Mouse (Mus musculus) embryonic fibroblast, embryonic 13.5 days (primary cell): Measurements from ENCODE around the gene Mill2.

Source experiments
- CTCF ChIP-seq: IDR thresholded peaks from 2 replicates; pipeline ENCODE4 v1.5.1; 2011; ENCODE audit warnings: mild to moderate bottlenecking, control low read depth, low read length, moderate library complexity, borderline replicate concordance; ENCODE audit not compliant: insufficient read depth
- POLR2A ChIP-seq: IDR thresholded peaks from 2 replicates; pipeline ENCODE4 v1.6.1; 2011; ENCODE audit warnings: low read depth, mild to moderate bottlenecking, control low read depth, low read length, moderate library complexity

- TF ChIP-seq CTCF (no peak), POLR2A (no peak)
Observed at GRCm38 (mm10) chr7:18844811-18845210, 5.0 kb downstream of the Mill2 start.
